9 mouse cellular contexts compared by ENCODE assay signal in genomic region chr11:6560655-6561360, GRCm38 (mm10). TPM values are rescaled to one million over a fixed set of nuclear protein-coding genes. Genes with fewer than 3 reads are reported as not detected.
DNase-seq lines count a peak whose midpoint lies in the region; ATAC-seq lines count a peak whose summit lies in the region.
"Had no signal": no experiment of that assay in that cellular context is flagged by ENCODE, and none has a peak within 500 bp of the region (broad histone marks: within the 10 kb centered on the region; RNA-seq: fewer than 3 reads in every experiment).

No protein-coding gene starts in this region.

- peak; percentile 37 for DNase-seq in adrenal gland, postnatal 10 days
- DNase-seq in adrenal gland, postnatal 25 days = no peak
- peak; percentile 52 to 60 for DNase-seq in B cell, adult 2 months
- DNase-seq in intestine, embryonic 14.5 days (ENCODE audit: low spot score) = no peak
- peak; percentile 10 to 23 for DNase-seq in monocyte, adult 2 months (ENCODE audit: low read depth in 1 of 2, low spot score in 2 of 2)
- DNase-seq in ovary, postnatal 14 days (ENCODE audit: low spot score) = no peak
- DNase-seq in cerebellum, postnatal 4 days (ENCODE audit: low spot score in 2 of 2) = no peak
- no peak for DNase-seq in embryo, embryonic 9.5 days (ENCODE audit: extremely low spot score)

- H3K4me2 ChIP-seq in intestine, embryonic 14.5 days (ENCODE audit: low read length) = peak overlapping the region; percentile 18; the same call in 1 of the 2 replicates
- H3K4me2 ChIP-seq: limb, embryonic 12.5 days had no signal

- H3K4me1 ChIP-seq in intestine, embryonic 14.5 days (replicated peaks; ENCODE audit: control insufficient read depth, insufficient read depth, low read length) = peaks cover 5% of the 10 kb centered on the region; the same call in 1 of the 2 replicates
- H3K4me1 ChIP-seq: limb, embryonic 12.5 days had no signal

- 77% methylated on average over 13 of the region's 13 CpGs for WGBS in intestine, embryonic 14.5 days

- H3K4me3 ChIP-seq in intestine, embryonic 14.5 days (ENCODE audit: low read depth, low read length) = no peak overlapping the region
- H3K4me3 ChIP-seq: limb, embryonic 12.5 days had no signal

- 0 out of 2 replicates have a peak, but pooled peaks cover 6% of the 10 kb centered on the region for H3K36me3 ChIP-seq in intestine, embryonic 14.5 days (ENCODE audit: control insufficient read depth, insufficient read depth, low read length)

- ATAC-seq in intestine, embryonic 14.5 days (replicated peaks; ENCODE audit: low FRiP score, low TSS enrichment, low read depth) = no peak

- no peaks in the 10 kb centered on the region for H3K27me3 ChIP-seq in intestine, embryonic 14.5 days (replicated peaks; ENCODE audit: control insufficient read depth, insufficient read depth, low read length)
- H3K27me3 ChIP-seq: limb, embryonic 12.5 days had no signal

- peak overlapping the region; percentile 57; the same call in 1 of the 2 replicates for H3K27ac ChIP-seq in intestine, embryonic 14.5 days (ENCODE audit: low read depth)
- H3K27ac ChIP-seq: limb, embryonic 12.5 days had no signal

- H3K9ac ChIP-seq in intestine, embryonic 14.5 days (ENCODE audit: low read length) = no peak overlapping the region
- H3K9ac ChIP-seq: limb, embryonic 12.5 days had no signal

- H3K9me3 ChIP-seq in intestine, embryonic 14.5 days (ENCODE audit: control insufficient read depth, low read length) = no peaks in the 10 kb centered on the region
- H3K9me3 ChIP-seq: limb, embryonic 12.5 days had no signal

RNA-seq across cellular contexts. Expression of gene Ccm2, which starts 14.1 kb away (rescaled TPM):
- 10 to 100 TPM; 46.4 to 47.5 TPM for total RNA-seq in adrenal gland, postnatal 10 days (2021)
- 31.5 and 38.4 TPM in 2 replicates for total RNA-seq in adrenal gland, postnatal 25 days (2021)
- polyA plus RNA-seq in intestine, embryonic 14.5 days (2014; fragmentation: Nextera tagmentation; extraction: Ambion mirVana) = 87.0 and 90.6 TPM in 2 replicates

RNA-seq across cellular contexts. Expression of gene Myo1g, which starts 40.0 kb away (rescaled TPM):
- total RNA-seq in adrenal gland, postnatal 10 days (2021) = 1 to 10 TPM; 6.3 to 6.5 TPM
- total RNA-seq in adrenal gland, postnatal 25 days (2021) = 0.48 and 1.3 TPM in 2 replicates
- polyA plus RNA-seq in intestine, embryonic 14.5 days (2014; fragmentation: Nextera tagmentation; extraction: Ambion mirVana) = 1.3 TPM in 2 replicates

RNA-seq across cellular contexts. Expression of gene Nacad, which starts 45.0 kb away (rescaled TPM):
- total RNA-seq in adrenal gland, postnatal 10 days (2021) = 1 to 10 TPM; 4.2 to 5.7 TPM
- total RNA-seq in adrenal gland, postnatal 25 days (2021) = 2.2 and 2.5 TPM in 2 replicates
- polyA plus RNA-seq in intestine, embryonic 14.5 days (2014; fragmentation: Nextera tagmentation; extraction: Ambion mirVana) = 5.7 and 9.0 TPM in 2 replicates

Comparison
In these comparisons a context has a peak if more than half of its experiments do, and no peak if none do; other contexts are left out.
1. DNase-seq: peak in adrenal gland, postnatal 10 days (single experiment), B cell, adult 2 months (2 of 2) and monocyte, adult 2 months (2 of 2); none in adrenal gland, postnatal 25 days (single experiment), intestine, embryonic 14.5 days (single experiment), ovary, postnatal 14 days (single experiment), cerebellum, postnatal 4 days (0 of 2) and embryo, embryonic 9.5 days (single experiment).